Mouse (Mus musculus) spleen, embryonic (tissue): ENCODE results near the gene Ppp1r35.

Experiments
- CTCF ChIA-PET: fragments of 350-600 bp; sonication (Branson Sonifier 250); formaldehyde crosslinking; loops from one replicate; lab custom pipeline; 2022; lab: Charles Lee

The Ppp1r35 gene

DNA sequence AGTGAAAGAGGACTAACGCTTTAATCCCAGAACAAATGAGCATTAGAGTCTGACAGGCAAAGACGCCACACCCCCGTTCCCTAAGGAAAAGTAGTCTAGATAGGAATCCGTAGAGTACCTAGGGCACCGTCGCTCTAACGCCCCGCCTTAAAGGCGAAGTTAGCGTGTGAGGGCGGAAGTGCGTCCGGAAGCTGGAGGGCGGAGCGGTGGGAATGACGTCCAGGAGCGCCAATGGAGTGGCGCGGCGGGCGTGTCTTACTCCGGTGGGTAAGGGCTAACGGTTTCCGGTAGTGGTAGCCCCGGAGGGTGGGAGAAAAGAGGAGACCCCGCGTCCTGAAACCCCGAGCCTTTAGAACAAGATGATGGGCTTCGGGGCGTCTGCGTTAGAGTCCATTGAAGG, at the start of gene Ppp1r35:
Gene Ppp1r35 (plus strand): TSS at position 215 of the 400 bp plus-strand sequence.
- CTCF ChIA-PET = interaction anchor here (0.5 kb wide), 1 partner anchor 33 kb away, joined by 3 read pairs; the partner anchor contains the start of gene Tsc22d4

DNA sequence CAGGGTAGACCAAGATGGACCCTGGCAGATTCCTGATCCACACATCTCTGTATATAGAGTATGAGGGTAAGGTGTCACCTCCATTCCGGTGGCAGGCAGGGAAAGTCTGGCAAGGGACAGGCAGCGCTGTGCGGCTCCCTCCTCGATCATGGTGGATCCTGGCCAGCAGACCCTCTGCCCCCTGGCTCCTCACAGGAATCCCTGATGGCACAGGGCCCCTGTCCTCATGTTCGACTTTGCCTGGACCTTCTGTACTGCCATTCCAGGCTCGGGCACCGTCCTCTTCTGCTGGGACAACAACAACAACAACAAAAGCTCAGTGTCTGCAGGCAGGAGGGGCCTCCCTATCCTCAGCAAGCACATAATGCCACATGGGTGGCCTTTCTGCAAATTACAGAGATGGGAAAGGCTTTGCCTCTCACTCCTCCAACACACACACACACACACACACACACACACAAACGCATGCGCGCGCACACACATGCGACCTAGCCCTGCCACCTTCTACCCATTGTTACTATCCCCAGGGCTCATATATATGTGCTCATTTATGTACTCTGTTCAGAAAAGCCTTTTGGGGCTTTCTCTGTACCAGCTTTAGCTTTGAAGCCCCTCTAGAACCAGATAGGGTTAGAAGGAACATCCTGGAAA, 44.9 kb upstream of the Ppp1r35 start:
- CTCF ChIA-PET = interaction anchor here (0.6 kb wide), 1 partner anchor 140 kb away, joined by 9 read pairs; no protein-coding TSS in a partner anchor

DNA sequence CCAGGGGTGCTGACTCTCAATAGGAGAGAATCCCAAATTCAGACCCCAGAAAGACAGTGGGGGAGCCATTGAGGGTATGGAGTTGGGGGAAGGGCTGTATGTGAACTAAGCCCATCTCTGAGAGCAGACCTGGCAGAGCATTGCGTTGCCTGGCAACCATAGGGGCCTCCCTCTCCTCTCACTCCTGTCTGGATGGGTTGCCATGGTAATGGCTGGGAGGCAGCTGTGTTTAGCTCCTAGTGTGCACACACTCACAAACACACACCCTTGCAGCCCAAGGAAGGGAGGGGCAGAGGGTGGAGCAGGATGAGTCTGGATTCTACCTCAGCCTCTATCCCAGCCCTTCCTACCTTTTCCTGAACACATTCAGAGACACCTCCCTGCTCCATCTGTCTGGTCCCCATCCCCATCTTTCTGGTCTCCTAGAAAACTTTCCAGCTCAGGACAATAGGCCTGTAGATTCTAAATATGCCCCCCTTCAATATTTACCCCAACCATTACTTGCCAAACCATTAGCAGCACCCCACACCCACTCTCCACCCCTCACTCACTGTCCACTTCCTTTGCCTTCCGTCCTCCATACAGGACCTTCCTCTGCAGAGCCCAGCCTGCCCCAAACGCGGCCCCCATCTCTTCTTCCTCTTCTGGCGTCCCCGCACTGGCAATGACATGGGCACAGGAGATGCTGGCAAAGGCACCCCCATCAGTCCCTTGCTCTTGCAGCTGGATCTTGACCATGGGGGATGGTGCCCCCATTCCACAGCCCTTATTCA, 44.2 kb upstream of the Ppp1r35 start:
- CTCF ChIA-PET = interaction anchor here (0.6 kb wide), 1 partner anchor 141 kb away, joined by 9 read pairs; no protein-coding TSS in a partner anchor

DNA sequence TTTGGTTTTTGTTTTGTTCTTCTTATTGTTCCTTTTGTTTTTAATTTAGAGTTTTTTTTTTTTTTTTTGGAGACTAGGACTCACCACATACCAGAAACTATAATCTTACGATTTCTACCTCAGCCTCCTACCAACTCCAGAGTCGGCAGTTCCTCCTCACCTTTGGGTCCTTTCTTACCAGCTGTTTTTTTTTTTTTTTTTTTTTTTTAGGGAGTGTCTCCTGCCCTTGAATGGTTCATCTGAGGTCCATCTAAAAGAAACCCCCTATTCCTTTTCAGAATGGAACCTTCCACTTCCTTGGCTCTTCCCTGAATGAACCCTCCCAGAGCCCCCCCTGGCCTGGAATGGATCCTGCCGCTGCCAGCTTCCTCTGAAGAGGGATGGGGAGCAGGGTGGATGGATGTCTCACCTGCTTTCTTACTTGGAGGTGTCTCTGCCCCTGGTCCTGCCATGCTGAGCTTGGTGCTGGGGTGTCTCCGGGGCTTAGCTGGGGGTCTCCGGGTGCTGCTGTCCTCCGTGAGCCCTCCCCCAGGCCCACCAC, 41.2 kb upstream of the Ppp1r35 start:
- CTCF ChIA-PET = interaction anchor here (0.7 kb wide), 1 partner anchor 1240 kb away, joined by 3 read pairs; no protein-coding TSS in a partner anchor

DNA sequence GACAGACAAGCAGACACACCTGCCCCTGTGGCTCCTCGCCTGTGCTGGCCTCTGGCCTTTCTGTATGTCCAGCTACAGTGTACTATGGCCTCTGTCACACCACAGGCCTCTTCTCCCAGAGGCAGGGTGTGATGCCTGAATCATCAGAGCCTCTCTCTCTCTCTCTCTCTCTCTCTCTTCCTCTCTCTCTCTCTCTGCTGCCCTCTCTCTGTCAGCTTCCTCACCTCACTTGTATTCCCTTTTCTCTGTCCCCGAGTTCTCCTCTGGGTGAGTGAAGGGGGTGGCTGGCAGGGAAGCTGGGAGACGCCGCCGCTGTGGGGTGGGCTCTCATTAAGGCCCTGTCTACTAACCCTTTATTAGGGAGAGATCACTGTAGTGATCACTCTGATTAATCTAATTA, 40.1 kb upstream of the Ppp1r35 start:
- CTCF ChIA-PET = interaction anchor here (0.6 to 1.0 kb wide), 2 partner anchors 9 kb away, joined by 3 to 4 read pairs; no protein-coding TSS in a partner anchor

DNA sequence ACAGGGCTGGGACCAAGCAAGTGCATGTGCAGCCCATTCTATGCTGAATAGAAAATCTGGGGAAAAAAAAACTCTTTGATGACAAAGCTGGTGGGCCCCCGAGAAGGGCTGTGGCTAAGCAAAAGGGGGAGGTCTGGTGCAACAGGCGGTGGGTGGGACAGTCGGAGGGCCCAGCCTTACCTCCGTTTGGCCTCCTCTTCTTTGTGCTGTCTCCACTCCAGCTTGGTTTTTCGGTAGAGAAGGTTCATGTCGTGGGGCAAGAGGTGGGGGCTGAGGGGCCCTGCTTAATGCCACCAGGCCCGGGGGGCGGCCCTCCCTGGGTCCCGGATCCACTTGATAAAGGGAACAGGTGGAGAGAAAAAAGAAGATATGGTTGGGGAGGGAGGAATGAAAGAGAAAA, 39.2 kb upstream of the Ppp1r35 start:
- CTCF ChIA-PET = interaction anchor here (1.0 kb wide), 2 partner anchors 8 to 9 kb away, joined by 3 read pairs; no protein-coding TSS in a partner anchor

DNA sequence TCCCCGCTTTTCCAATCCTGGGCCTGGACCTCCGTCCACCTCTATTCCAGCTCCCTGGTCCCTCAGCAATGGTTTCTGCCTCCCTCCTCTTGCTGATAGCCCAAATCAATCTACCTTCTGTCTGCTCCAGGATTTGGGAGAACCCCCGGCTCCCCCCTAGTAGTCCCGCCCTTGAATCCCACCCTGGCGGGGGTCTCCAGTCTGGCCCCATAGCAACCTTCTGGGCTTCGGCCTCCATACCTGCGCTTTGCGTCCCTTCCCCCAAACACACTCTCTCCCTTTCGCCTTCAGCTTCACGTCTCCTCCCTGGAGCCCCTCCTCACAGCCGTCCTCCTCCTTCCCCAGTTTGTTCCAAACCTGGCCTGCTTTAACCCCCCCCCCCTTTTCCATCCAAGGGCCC, 38.1 kb upstream of the Ppp1r35 start:
- CTCF ChIA-PET = interaction anchor here (0.7 kb wide), 2 partner anchors 86 to 112 kb away, joined by 3 to 5 read pairs; no protein-coding TSS in a partner anchor

DNA sequence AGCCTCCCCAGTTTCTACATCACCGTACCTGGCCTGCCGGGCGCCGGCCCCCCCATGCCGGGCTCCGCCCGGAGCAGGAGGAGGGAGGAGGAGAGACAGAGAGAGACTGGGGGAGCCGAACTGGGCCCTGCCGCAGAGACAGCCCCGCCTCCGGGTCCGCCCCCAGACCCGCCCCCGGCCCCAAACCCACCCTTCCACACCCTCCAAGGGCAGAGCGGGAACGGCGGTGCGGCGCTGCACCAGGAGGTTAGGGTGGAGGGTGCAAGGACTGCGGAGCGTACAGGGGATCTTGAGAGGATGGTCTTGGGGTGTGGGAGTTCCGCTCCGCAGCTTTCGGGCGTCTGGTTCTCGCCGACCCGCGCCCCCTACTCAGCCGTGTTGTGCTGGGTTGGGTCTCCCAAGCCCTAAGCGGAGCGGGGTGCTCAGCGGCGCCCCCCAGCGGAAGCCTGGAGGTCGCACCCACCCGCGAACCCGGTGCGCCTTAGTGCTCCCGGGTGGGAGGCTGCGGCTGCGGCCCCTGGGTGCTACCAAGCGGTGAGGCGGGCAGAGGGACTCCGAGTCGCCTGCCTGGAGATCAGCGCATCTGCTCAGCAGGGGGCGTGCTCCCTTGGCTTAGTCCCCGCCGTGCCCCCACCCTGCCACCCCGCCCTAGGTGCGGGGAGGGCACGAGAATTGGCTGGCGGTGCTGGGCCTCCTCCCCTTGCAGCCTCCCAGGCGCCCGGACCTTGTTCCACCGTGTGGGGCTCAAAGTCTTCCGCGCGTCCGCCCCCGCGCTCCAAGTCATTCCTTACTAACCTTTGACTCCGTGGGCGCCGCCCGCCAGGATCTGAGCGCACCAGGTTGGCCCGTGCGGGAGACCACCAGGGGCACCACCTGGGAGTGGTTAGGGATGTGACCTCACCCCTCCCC, 37.4 kb upstream of the Ppp1r35 start, which contains the start of gene Nyap1:
Gene Nyap1 (minus strand): TSS at position 585 of the 909 bp plus-strand sequence.
- CTCF ChIA-PET = interaction anchor here (0.9 kb wide), 1 partner anchor 86 kb away, joined by 5 read pairs; no protein-coding TSS in a partner anchor

DNA sequence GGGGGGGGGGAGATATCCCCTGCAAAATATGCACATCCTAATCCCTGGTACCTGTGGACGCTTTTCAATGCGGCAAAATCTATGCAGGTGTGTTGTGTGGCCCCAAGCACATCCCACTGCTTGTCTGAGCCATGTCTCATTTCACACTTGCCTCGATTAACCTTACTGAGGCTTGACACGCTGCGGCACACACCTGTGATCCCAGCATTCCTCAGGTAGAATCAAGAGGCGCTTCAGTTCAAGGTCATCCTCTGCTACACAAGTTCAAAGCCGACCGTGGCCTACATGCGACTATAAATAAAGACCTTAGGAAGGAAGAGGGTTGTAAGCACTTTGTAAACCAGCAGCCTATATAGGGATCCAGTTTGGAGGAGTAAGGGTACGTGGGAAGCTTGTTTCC, 36.6 kb upstream of the Ppp1r35 start:
- CTCF ChIA-PET = interaction anchor here (0.6 to 0.9 kb wide), 2 partner anchors 76 to 87 kb away, joined by 5 to 9 read pairs; no protein-coding TSS in a partner anchor

DNA sequence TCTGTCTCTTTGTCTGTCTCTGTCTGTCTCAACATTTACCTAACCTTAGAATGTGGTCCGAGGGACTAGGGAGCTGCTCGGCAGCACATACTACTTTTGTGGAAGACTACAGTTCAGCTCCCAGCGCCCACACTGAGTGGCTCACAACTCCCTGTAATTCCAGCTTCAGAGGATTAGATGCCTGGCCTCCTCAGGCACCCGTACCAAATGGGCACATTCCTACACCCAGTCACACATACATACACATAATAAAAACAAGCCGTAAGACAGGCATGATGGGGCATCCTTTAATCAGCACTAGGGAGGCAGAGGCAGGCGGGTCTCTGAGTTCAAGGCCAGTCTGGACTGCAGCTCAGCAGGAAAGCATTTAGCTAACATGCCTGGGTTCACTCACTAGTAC, 35.8 kb upstream of the Ppp1r35 start:
- CTCF ChIA-PET = no interaction called here

DNA sequence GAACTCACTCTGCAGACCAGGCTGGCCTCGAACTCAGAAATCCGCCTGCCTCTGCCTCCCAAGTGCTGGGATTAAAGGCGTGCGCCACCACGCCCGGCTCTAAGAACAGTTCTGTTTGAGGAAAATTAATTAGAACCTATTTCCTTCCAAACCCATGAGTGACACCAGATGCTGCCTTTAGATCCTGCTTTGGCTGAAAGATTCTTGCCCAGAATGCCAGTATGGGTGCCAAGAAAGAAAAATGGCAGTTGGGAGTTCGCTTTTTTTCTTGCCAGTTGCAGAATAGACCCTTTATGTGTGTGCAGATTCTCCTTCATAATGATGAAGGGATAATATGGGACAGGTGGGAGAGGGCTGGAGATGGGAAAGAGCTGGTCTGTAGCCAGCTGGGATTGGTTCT, 34.5 kb upstream of the Ppp1r35 start:
- CTCF ChIA-PET = no interaction called here

DNA sequence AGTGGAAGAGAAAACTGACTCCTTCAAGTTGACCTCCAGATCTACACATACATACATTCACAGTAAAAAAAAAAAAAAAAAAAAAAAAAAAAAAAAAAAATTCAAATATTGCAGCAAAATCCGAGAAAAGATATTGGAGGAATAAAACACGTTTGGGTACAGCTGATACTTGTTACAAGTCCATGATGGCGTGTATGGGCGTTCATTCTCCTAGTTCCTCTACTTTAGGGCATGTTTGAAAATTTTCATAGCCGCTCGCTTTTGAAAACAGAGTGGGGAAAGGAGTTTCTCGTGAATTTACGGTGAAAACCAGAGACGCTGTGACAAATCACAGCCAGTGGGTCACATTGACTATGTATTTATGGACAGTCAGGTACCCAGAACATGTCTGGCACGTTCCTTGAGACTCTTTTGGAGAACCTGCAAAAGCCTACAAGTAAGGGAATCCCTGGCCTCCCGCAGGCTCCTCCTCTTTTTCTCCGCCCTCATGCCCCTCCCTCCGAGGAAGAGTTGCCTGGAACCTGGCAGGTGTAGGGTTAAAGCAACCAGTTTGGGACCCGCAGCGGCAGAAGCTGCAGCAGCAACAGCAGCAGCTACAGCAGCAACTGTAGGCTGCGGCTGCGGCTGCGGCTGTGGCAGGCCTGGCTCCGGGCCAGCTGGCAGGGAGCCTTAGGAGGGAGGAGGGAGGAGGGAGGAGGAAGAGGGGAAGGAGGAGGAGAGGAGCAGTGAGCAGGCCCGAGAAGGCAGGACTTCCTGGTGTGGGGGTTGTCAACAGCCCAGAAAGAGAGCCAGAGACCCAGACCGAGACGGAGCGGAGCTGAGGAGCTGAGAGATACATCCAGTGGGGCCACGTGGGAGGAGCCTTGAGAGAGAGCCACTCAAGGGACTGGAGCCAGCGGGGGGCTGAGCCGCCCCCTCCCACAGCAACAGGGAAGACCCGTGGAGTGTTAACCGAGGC, 33.2 kb upstream of the Ppp1r35 start, which contains the start of gene Tsc22d4:
Gene Tsc22d4 (plus strand): TSS at position 517 of the 958 bp plus-strand sequence.
- CTCF ChIA-PET = interaction anchor here (0.6 to 2.0 kb wide), 3 partner anchors 11 to 89 kb away, joined by 3 to 5 read pairs (median 3); partner anchors contain the start of gene Ppp1r35

DNA sequence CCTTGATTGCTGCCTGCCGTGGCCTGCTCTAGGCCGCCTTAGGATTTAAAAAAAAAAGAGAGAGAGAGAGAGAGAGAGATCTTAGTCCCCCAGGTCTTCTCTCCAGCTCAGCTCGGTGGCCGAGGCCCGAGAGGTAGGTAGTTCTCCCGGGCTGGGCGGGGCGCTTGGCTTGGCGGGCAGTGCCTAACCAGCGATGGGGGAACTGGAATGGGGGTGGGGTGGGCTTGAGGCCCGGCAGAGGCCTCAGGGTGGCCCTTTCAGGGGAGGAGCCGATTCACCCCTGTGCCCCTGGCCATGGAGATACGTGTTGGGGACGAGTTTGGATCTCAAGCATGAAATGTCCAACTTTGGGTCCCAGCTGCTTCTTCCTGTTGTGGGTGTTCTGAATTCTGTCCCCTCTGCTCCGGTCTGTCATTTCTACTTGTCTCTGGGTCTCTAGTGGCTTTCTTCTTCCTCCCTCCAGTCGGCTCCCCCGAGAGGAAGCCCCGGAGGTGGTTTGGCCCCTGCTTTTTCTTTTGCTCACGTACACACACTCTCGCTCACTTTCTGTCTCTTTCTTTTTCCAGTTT, 32.3 kb upstream of the Ppp1r35 start:
- CTCF ChIA-PET = interaction anchor here (0.6 to 2.0 kb wide), 4 partner anchors 9 to 89 kb away, joined by 3 to 5 read pairs (median 3); no protein-coding TSS in a partner anchor

DNA sequence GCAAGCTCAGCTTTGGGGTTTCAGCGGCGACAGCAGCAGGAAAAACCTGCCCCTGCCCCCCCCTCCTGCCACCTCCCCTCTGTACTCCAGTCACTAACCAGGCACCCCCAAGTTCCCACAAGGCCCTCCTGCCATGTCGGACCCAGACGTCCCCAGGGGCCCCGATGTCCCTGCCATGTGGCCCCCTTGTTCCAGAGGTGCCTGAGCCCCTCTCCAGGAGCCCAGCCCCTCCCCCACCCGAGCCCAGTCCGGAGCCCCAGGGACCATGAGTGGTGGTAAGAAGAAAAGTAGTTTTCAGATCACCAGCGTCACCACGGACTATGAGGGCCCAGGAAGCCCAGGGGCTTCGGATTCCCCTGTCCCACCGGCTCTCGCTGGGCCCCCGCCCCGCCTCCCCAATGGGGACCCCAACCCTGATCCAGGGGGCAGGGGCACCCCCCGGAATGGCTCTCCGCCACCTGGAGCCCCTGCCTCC, 31.8 kb upstream of the Ppp1r35 start:
- CTCF ChIA-PET = interaction anchor here (0.7 to 2.0 kb wide), 5 partner anchors 8 to 95 kb away, joined by 3 to 5 read pairs (median 3); no protein-coding TSS in a partner anchor

DNA sequence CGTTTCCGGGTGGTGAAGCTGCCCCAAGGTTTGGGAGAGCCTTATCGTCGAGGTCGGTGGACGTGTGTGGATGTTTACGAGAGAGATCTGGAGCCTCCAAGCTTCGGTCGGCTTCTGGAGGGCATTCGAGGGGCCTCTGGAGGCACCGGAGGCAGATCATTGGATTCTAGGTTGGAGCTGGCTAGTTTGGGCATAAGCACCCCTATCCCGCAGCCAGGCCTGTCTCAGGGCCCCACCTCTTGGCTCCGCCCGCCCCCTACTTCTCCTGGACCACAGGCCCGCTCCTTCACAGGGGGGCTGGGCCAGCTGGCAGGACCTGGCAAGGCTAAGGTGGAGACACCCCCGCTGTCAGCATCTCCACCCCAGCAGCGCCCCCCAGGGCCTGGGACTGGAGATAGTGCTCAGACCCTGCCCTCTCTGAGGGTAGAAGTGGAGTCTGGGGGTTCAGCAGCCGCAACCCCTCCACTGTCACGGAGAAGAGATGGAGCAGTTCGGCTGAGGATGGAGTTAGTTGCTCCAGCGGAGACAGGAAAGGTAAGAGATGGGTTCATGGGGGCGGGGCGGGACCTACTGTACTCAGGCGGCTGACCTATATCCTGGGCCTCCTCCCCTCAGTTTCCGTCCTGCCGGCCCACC, 31.2 kb upstream of the Ppp1r35 start:
- CTCF ChIA-PET = interaction anchor here (1.0 to 2.0 kb wide), 5 partner anchors 8 to 96 kb away, joined by 3 to 5 read pairs (median 3); partner anchors contain the start of gene Agfg2

DNA sequence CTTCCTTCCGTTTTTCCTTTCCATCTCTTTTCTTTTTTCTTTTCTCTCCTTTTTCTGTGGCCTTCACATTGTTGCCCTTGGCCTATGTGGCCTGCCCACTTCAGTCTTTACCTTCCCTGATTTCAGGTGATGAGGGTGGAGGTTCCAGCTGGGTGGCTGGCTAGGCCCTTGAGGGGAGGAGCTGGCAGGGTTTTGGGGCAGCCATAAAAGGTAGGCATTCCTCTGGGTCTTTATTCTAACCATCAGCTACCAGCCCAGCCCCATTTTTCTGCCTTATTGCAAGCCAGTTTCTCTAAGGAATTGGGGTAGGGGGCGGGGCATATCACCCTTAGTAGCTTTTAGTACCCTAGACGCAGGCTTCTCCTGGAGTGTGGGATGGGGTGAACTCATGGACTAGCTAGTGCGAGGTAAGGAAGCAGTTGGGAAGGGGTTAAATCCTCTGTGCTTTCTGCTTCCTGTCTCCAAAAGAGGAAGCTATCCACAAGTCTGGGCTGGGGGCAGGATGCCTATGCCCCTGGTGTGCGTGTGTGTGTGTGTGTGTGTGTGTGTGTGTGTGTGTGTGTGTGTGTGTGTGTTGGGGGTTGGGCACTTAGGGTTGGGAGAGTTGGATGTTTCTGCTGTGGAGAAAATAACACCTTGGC, 30.4 kb upstream of the Ppp1r35 start:
- CTCF ChIA-PET = interaction anchor here (0.7 to 1.7 kb wide), 8 partner anchors 9 to 103 kb away, joined by 3 to 15 read pairs (median 4); partner anchors contain the start of gene Agfg2

DNA sequence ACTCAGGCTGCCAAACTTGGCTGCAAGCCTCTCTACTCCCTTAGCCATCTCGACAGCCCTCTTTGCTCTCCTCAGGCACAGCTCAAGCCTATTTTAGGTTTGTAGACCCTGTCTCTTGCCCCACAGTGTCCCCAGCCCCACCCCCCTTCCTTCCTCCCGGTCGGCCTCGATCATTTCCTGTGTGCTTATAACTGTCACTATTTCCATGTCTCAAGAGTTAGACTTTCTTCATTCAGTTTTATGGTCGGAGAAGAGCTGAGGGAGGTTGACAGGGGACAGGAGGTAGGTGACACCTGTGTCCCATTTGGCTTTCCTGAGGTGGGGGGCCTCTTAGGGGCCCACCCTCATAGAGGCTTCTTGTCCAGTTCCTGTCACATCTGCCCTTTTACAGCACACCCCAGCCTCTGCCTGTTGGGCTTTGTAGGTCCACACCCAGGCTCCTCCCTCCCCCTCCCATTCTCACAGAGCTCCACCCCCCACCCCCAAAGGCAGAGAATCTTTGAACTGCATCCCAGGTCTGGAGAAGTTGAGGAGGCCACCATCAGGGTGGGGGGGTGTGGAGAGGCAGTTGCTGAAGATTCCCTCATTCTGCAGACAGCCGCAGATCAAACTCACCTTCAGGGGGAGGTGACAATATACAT, 29.3 kb upstream of the Ppp1r35 start:
- CTCF ChIA-PET = interaction anchor here (0.6 to 1.7 kb wide), 5 partner anchors 9 to 1659 kb away, joined by 3 to 11 read pairs (median 4); no protein-coding TSS in a partner anchor
